ENCODE assay signal across 8 mouse cellular contexts in genomic region chr3:27616421-27617236, GRCm38 (mm10).
DNase-seq lines count a peak whose midpoint lies in the region; ATAC-seq lines count a peak whose summit lies in the region.

No protein-coding gene starts in this region.

- no peak overlapping the region for H3K9ac ChIP-seq in limb, embryonic 12.5 days (replicated peaks)
- no peak overlapping the region for H3K9ac ChIP-seq in heart, embryonic 13.5 days
- no peak overlapping the region for H3K9ac ChIP-seq in midbrain, embryonic 16.5 days (ENCODE audit: low read depth, low read length)

- H3K9me3 ChIP-seq in limb, embryonic 12.5 days, result no peaks in the 10 kb centered on the region
- H3K9me3 ChIP-seq in limb, embryonic 10.5 days (replicated peaks), result no peaks in the 10 kb centered on the region
- no peaks in the 10 kb centered on the region for H3K9me3 ChIP-seq in heart, embryonic 13.5 days
- H3K9me3 ChIP-seq in midbrain, embryonic 16.5 days (replicated peaks; ENCODE audit: control insufficient read depth, low read length, poor library complexity, severe bottlenecking), result no peaks in the 10 kb centered on the region

- H3K4me3 ChIP-seq in limb, embryonic 12.5 days (replicated peaks), result no peak overlapping the region
- H3K4me3 ChIP-seq in limb, embryonic 10.5 days, result no peak overlapping the region
- no peak overlapping the region for H3K4me3 ChIP-seq in heart, embryonic 13.5 days
- no peak overlapping the region for H3K4me3 ChIP-seq in midbrain, embryonic 16.5 days (ENCODE audit: low read depth, low read length)

- DNase-seq in limb, embryonic 10.5 days (ENCODE audit: low spot score), result no peak
- DNase-seq in cerebellum, postnatal 25 days, result peak; percentile 94 to 96
- peak; percentile 85 to 88 for DNase-seq in kidney, postnatal 25 days
- no peak for DNase-seq in thymus, adult 18-20 months
- DNase-seq in layer of hippocampus, adult 9-10 months (ENCODE audit: low spot score), result no peak

- H3K4me2 ChIP-seq in limb, embryonic 12.5 days, result no peak overlapping the region; the same call in 1 of the 2 replicates
- H3K4me2 ChIP-seq in heart, embryonic 13.5 days, result peak overlapping the region; percentile 27
- no peak overlapping the region for H3K4me2 ChIP-seq in midbrain, embryonic 16.5 days (ENCODE audit: low read length)

- no peak for ATAC-seq in limb, embryonic 12.5 days (ENCODE audit: insufficient number of reproducible peaks, insufficient read depth, low FRiP score, low TSS enrichment, low read depth)
- ATAC-seq in heart, embryonic 13.5 days (ENCODE audit: extremely low read depth, insufficient number of reproducible peaks, low FRiP score, low TSS enrichment), result 0 out of 2 replicates have a peak, but pooled peaks have one; percentile 7
- ATAC-seq in midbrain, embryonic 16.5 days, result 0 out of 2 replicates have a peak, but pooled peaks have one; percentile 9

- H3K27ac ChIP-seq in limb, embryonic 12.5 days, result 0 out of 2 replicates have a peak overlapping the region, but pooled peaks have one; percentile 29
- no peak overlapping the region for H3K27ac ChIP-seq in limb, embryonic 10.5 days
- H3K27ac ChIP-seq in heart, embryonic 13.5 days (replicated peaks), result peak overlapping the region; percentile 61
- H3K27ac ChIP-seq in midbrain, embryonic 16.5 days (ENCODE audit: low read length), result no peak overlapping the region

- 71% methylated on average over 19 of the region's 19 CpGs for WGBS in limb, embryonic 12.5 days
- 76% methylated on average over 19 of the region's 19 CpGs for WGBS in limb, embryonic 10.5 days
- WGBS in heart, embryonic 13.5 days, result 31% methylated on average over 19 of the region's 19 CpGs
- WGBS in midbrain, embryonic 16.5 days, result 79% methylated on average over 19 of the region's 19 CpGs

- peaks cover 31% of the 10 kb centered on the region for H3K4me1 ChIP-seq in limb, embryonic 12.5 days (replicated peaks)
- H3K4me1 ChIP-seq in limb, embryonic 10.5 days, result peaks cover 26% of the 10 kb centered on the region
- peaks cover 71% of the 10 kb centered on the region for H3K4me1 ChIP-seq in heart, embryonic 13.5 days
- H3K4me1 ChIP-seq in midbrain, embryonic 16.5 days (ENCODE audit: control insufficient read depth, insufficient read depth, low read length), result peaks cover 4% of the 10 kb centered on the region; the same call in 1 of the 2 replicates

- H3K36me3 ChIP-seq in limb, embryonic 12.5 days, result peaks cover 4% of the 10 kb centered on the region; the same call in 1 of the 2 replicates
- H3K36me3 ChIP-seq in limb, embryonic 10.5 days, result no peaks in the 10 kb centered on the region
- H3K36me3 ChIP-seq in heart, embryonic 13.5 days, result peaks cover 32% of the 10 kb centered on the region
- no peaks in the 10 kb centered on the region for H3K36me3 ChIP-seq in midbrain, embryonic 16.5 days (ENCODE audit: control insufficient read depth, insufficient read depth, low read length)

- no peaks in the 10 kb centered on the region for H3K27me3 ChIP-seq in limb, embryonic 12.5 days
- H3K27me3 ChIP-seq in limb, embryonic 10.5 days (ENCODE audit: low read depth, poor library complexity, severe bottlenecking), result no peaks in the 10 kb centered on the region
- H3K27me3 ChIP-seq in heart, embryonic 13.5 days (replicated peaks), result no peaks in the 10 kb centered on the region
- no peaks in the 10 kb centered on the region for H3K27me3 ChIP-seq in midbrain, embryonic 16.5 days (ENCODE audit: control insufficient read depth, insufficient read depth, low read depth, low read length)

Comparison
In these comparisons a context has a peak if more than half of its experiments do, and no peak if none do; other contexts are left out.
1. H3K27ac ChIP-seq: peak in limb, embryonic 12.5 days (single experiment) and heart, embryonic 13.5 days (single experiment); none in limb, embryonic 10.5 days (single experiment) and midbrain, embryonic 16.5 days (single experiment).
2. DNase-seq: peak in cerebellum, postnatal 25 days (2 of 2) and kidney, postnatal 25 days (2 of 2); none in limb, embryonic 10.5 days (single experiment), thymus, adult 18-20 months (0 of 2) and layer of hippocampus, adult 9-10 months (single experiment).